Mouse (Mus musculus): ENCODE measurements around the gene Gm20765. TPM values are rescaled to one million over a fixed set of nuclear protein-coding genes. Genes with fewer than 3 reads are reported as not detected.
"Not testable (repeated sequence)": the region's sequence is repeated elsewhere in the genome, so short reads cannot be mapped to it uniquely, and the experiment has no call there.

Gene Gm20765
- polyA plus RNA-seq (2015; fragmentation: Nextera tagmentation; extraction: Ambion mirVana): not detected in 2 replicates

GRCm38 (mm10) chr10:104185233-104185632, at the start of gene Gm20765:
Gene Gm20765, plus strand, starts transcription at chr10:104185533.
- not testable (repeated sequence) for H3K9ac ChIP-seq; H3K36me3 ChIP-seq; H3K9me3 ChIP-seq; ATAC-seq (ENCODE audit: extremely low read depth, insufficient number of reproducible peaks, low FRiP score, low TSS enrichment); H3K4me3 ChIP-seq; H3K4me2 ChIP-seq; H3K27me3 ChIP-seq (replicated peaks); H3K27ac ChIP-seq (replicated peaks); H3K4me1 ChIP-seq
- WGBS: no CpG with 5 or more reads among the region's 3 CpGs

DNA sequence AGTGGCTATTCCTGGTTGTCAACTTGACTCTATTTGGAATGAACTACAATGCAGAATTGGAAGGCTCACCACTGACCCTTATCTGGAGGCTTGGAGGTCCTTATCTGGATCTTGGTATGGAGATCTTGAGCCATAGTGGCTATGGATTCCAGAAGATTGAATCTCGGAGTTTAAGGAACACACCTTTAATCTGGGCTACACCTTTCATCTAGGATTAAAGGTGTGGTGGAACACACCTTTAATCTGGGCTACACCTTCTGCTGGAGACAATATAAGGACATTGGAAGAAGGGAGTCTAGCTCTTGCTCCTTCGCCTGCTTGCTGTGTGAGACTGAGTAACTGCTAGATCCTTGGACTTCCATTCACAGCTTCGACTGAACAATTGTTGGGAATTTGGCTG, 42.6 kb upstream of the Gm20765 start, which contains the start of gene Gm21293:
Gene Gm21293 (plus strand): TSS at position 301 of the 400 bp plus-strand sequence.
- H3K4me3 ChIP-seq; H3K9me3 ChIP-seq; H3K27me3 ChIP-seq (replicated peaks); H3K9ac ChIP-seq; H3K27ac ChIP-seq (replicated peaks); H3K4me1 ChIP-seq; H3K4me2 ChIP-seq; H3K36me3 ChIP-seq; ATAC-seq (ENCODE audit: extremely low read depth, insufficient number of reproducible peaks, low FRiP score, low TSS enrichment): not testable (repeated sequence)
- WGBS: no CpG with 5 or more reads among the region's 3 CpGs

GRCm38 (mm10) chr10:104151197-104151596, 34.1 kb upstream of the Gm20765 start, which contains the start of gene Gm6763:
Gene Gm6763, plus strand, starts transcription at chr10:104151497.
- H3K27ac ChIP-seq (replicated peaks); H3K4me3 ChIP-seq; H3K27me3 ChIP-seq (replicated peaks); H3K4me1 ChIP-seq; H3K36me3 ChIP-seq; ATAC-seq (ENCODE audit: extremely low read depth, insufficient number of reproducible peaks, low FRiP score, low TSS enrichment); H3K9ac ChIP-seq; H3K4me2 ChIP-seq; H3K9me3 ChIP-seq: not testable (repeated sequence)
- WGBS: no CpG with 5 or more reads among the region's 3 CpGs

- no CpG with 5 or more reads among the region's 3 CpGs for WGBS
- not testable (repeated sequence) for H3K9me3 ChIP-seq; H3K9ac ChIP-seq; H3K27ac ChIP-seq (replicated peaks); H3K4me1 ChIP-seq; ATAC-seq (ENCODE audit: extremely low read depth, insufficient number of reproducible peaks, low FRiP score, low TSS enrichment); H3K27me3 ChIP-seq (replicated peaks); H3K4me2 ChIP-seq; H3K36me3 ChIP-seq; H3K4me3 ChIP-seq
Measured at GRCm38 (mm10) chr10:104159706-104160105, 25.6 kb upstream of the Gm20765 start, which contains the start of gene Gm8764. Gene Gm8764, plus strand, starts transcription at chr10:104160006.

- H3K4me3 ChIP-seq; H3K27me3 ChIP-seq (replicated peaks); H3K4me2 ChIP-seq; ATAC-seq (ENCODE audit: extremely low read depth, insufficient number of reproducible peaks, low FRiP score, low TSS enrichment); H3K4me1 ChIP-seq; H3K9me3 ChIP-seq; H3K27ac ChIP-seq (replicated peaks); H3K9ac ChIP-seq; H3K36me3 ChIP-seq: not testable (repeated sequence)
- no CpG with 5 or more reads among the region's 3 CpGs for WGBS
Measured at GRCm38 (mm10) chr10:104168215-104168614, 17.1 kb upstream of the Gm20765 start, which contains the start of gene Gm21304. Gene Gm21304, plus strand, starts transcription at chr10:104168515.

DNA sequence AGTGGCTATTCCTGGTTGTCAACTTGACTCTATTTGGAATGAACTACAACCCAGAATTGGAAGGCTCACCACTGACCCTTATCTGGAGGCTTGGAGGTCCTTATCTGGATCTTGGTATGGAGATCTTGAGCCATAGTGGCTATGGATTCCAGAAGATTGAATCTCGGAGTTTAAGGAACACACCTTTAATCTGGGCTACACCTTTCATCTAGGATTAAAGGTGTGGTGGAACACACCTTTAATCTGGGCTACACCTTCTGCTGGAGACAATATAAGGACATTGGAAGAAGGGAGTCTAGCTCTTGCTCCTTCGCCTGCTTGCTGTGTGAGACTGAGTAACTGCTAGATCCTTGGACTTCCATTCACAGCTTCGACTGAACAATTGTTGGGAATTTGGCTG, 8.6 kb upstream of the Gm20765 start, which contains the start of gene Gm21312:
Gene Gm21312 (plus strand): TSS at position 301 of the 400 bp plus-strand sequence.
- H3K4me3 ChIP-seq; H3K27me3 ChIP-seq (replicated peaks); H3K27ac ChIP-seq (replicated peaks); H3K4me1 ChIP-seq; H3K9ac ChIP-seq; H3K9me3 ChIP-seq; ATAC-seq (ENCODE audit: extremely low read depth, insufficient number of reproducible peaks, low FRiP score, low TSS enrichment); H3K4me2 ChIP-seq; H3K36me3 ChIP-seq: not testable (repeated sequence)
- WGBS: no CpG with 5 or more reads among the region's 3 CpGs

GRCm38 (mm10) chr10:104193742-104194141, 8.4 kb downstream of the Gm20765 start, which contains the start of gene Gm4340:
Gene Gm4340, plus strand, starts transcription at chr10:104194042.
- not testable (repeated sequence) for H3K4me3 ChIP-seq; H3K27me3 ChIP-seq (replicated peaks); H3K36me3 ChIP-seq; H3K27ac ChIP-seq (replicated peaks); H3K9me3 ChIP-seq; H3K4me1 ChIP-seq; ATAC-seq (ENCODE audit: extremely low read depth, insufficient number of reproducible peaks, low FRiP score, low TSS enrichment); H3K4me2 ChIP-seq; H3K9ac ChIP-seq
- whole genome bisulfite sequencing: no CpG with 5 or more reads among the region's 3 CpGs

DNA sequence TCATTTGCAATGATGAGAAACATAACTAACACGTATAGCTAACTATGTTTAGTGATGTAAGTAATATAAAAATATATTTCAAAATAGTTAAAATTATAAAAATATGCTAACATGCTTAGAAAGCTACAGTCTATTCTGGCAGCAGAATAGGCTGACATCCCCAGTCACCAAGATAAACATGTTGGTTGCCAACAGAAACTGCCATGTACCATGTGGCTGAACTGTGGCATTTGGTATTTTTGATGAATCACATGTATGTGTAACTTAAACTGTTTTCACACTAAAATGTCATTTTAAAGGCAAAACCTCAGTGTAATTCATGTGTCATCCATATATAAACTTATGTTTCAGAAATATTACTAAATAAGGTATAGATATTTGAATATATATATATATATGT, 24.3 kb downstream of the Gm20765 start:
- no peak overlapping the region for H3K27ac ChIP-seq (replicated peaks)
- no peak overlapping the region for H3K4me2 ChIP-seq
- H3K9ac ChIP-seq: no peak overlapping the region
- WGBS: 76% methylated on average over 1 of the region's 1 CpGs
- ATAC-seq (ENCODE audit: extremely low read depth, insufficient number of reproducible peaks, low FRiP score, low TSS enrichment): no peak
- no peak overlapping the region for H3K4me3 ChIP-seq
- H3K27me3 ChIP-seq (replicated peaks): no peaks in the 10 kb centered on the region
- no peaks in the 10 kb centered on the region for H3K4me1 ChIP-seq
- no peaks in the 10 kb centered on the region for H3K9me3 ChIP-seq
- no peaks in the 10 kb centered on the region for H3K36me3 ChIP-seq

DNA sequence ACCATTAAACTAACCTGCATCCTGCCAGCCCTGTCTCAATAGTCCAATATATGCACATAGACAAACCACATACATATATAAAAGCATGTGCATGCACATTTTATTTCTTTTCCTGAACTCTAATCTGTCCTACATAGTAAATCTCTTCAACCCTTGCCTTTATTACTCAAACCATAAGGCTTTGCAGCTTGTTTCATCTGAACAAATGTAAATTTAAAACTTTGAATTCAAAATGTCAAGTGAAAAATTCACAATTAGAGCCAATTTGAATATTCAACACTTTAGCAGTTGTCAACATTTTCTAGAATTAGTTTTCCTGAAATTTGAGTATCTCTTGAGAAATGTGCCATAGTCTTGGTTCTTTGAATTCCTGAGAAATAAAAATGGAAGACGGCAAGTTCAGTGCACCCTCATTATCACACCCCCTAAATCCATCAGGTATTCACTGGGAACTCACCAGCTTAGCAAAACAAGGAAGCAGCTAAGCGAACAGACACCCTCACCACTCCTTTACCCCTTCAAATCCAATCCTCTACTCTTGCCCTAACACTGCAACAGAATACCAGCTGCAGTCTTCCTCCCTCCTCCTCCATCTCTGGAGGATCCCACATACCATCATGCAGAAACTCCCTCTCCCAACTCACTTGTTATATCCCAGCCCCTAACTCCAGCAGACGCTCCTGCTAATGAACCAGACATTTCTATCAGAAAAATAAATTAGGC, 25.1 kb downstream of the Gm20765 start:
- Histone ChIP-seq H3K4me1 (no peaks in the 10 kb centered on the region), H3K9ac (no peak overlapping the region), H3K27ac (replicated peaks) (no peak overlapping the region), H3K36me3 (no peaks in the 10 kb centered on the region), H3K27me3 (replicated peaks) (no peaks in the 10 kb centered on the region), H3K4me2 (no peak overlapping the region), H3K9me3 (no peaks in the 10 kb centered on the region), H3K4me3 (no peak overlapping the region)
- no peak for ATAC-seq (ENCODE audit: extremely low read depth, insufficient number of reproducible peaks, low FRiP score, low TSS enrichment)
- WGBS: 65% methylated on average over 3 of the region's 3 CpGs

- WGBS: 82% methylated on average over 5 of the region's 5 CpGs
- ATAC-seq (ENCODE audit: extremely low read depth, insufficient number of reproducible peaks, low FRiP score, low TSS enrichment): no peak
- Histone ChIP-seq H3K9me3 (no peaks in the 10 kb centered on the region), H3K9ac (no peak overlapping the region), H3K4me2 (no peak overlapping the region), H3K4me1 (no peaks in the 10 kb centered on the region), H3K27me3 (replicated peaks) (no peaks in the 10 kb centered on the region), H3K4me3 (no peak overlapping the region), H3K36me3 (no peaks in the 10 kb centered on the region), H3K27ac (replicated peaks) (no peak overlapping the region)
Measured at GRCm38 (mm10) chr10:104214527-104214926, 29.2 kb downstream of the Gm20765 start.

- Histone ChIP-seq H3K27ac (replicated peaks) (no peak overlapping the region), H3K27me3 (replicated peaks) (no peaks in the 10 kb centered on the region), H3K9ac (no peak overlapping the region), H3K9me3 (no peaks in the 10 kb centered on the region), H3K4me1 (no peaks in the 10 kb centered on the region), H3K36me3 (no peaks in the 10 kb centered on the region), H3K4me2 (no peak overlapping the region), H3K4me3 (no peak overlapping the region)
- ATAC-seq (ENCODE audit: extremely low read depth, insufficient number of reproducible peaks, low FRiP score, low TSS enrichment): no peak
- 74% methylated on average over 6 of the region's 6 CpGs for WGBS
Measured at GRCm38 (mm10) chr10:104220303-104221021, 35.1 kb downstream of the Gm20765 start.
